In genomic region chr8:87752710-87753109, GRCm38 (mm10) we compare ENCODE assay signal across 10 mouse cellular contexts.
A peak's percentile ranks its signal among the peaks of the same experiment; 100 is the strongest.
DNase-seq lines count a peak whose midpoint lies in the region; ATAC-seq lines count a peak whose summit lies in the region.
"Had no signal": no experiment of that assay in that cellular context is flagged by ENCODE, and none has a peak within 500 bp of the region (broad histone marks: within the 10 kb centered on the region; RNA-seq: fewer than 3 reads in every experiment).

No protein-coding gene starts in this region.

- ATAC-seq in kidney, embryonic 15.5 days (replicated peaks; ENCODE audit: low FRiP score) = 0 out of 2 replicates have a peak, but pooled peaks have one; percentile 52
- ATAC-seq in hindbrain, embryonic 16.5 days = peak; percentile 66
- peak; percentile 51; the same call in 1 of the 2 replicates for ATAC-seq in neural tube, embryonic 12.5 days (ENCODE audit: low FRiP score, low read depth)
- ATAC-seq: CD4-positive, CD25-positive, alpha-beta regulatory T cell, adult 4 months had no signal

- H3K4me2 ChIP-seq in kidney, embryonic 15.5 days = no peak overlapping the region
- H3K4me2 ChIP-seq in hindbrain, embryonic 16.5 days (ENCODE audit: low read length) = no peak overlapping the region
- H3K4me2 ChIP-seq in neural tube, embryonic 12.5 days (replicated peaks) = peak overlapping the region; percentile 4; the same call in 1 of the 2 replicates

- no peak overlapping the region for H3K27ac ChIP-seq in kidney, embryonic 15.5 days
- peak overlapping the region; percentile 48 for H3K27ac ChIP-seq in hindbrain, embryonic 16.5 days (ENCODE audit: low read depth, low read length)
- H3K27ac ChIP-seq in neural tube, embryonic 12.5 days = no peak overlapping the region

- H3K9me3 ChIP-seq in kidney, embryonic 15.5 days (replicated peaks) = no peaks in the 10 kb centered on the region
- no peaks in the 10 kb centered on the region for H3K9me3 ChIP-seq in hindbrain, embryonic 16.5 days (ENCODE audit: control insufficient read depth, low read length)
- no peaks in the 10 kb centered on the region for H3K9me3 ChIP-seq in neural tube, embryonic 12.5 days

- no peak for DNase-seq in kidney, adult 18-20 months
- DNase-seq in adrenal gland, adult 8-10 months = peak; percentile 38
- no peak for DNase-seq in heart, postnatal 4 days
- no peak for DNase-seq in layer of hippocampus, adult 11-12 months (ENCODE audit: low spot score)
- DNase-seq in cerebellum, adult 11 months = no peak
- DNase-seq: gastrocnemius, postnatal 14 days had no signal

- H3K36me3 ChIP-seq in kidney, embryonic 15.5 days = no peaks in the 10 kb centered on the region
- no peaks in the 10 kb centered on the region for H3K36me3 ChIP-seq in hindbrain, embryonic 16.5 days (ENCODE audit: control insufficient read depth, insufficient read depth, low read length)
- no peaks in the 10 kb centered on the region for H3K36me3 ChIP-seq in neural tube, embryonic 12.5 days

- peaks cover 19% of the 10 kb centered on the region for H3K4me1 ChIP-seq in kidney, embryonic 15.5 days
- peaks cover 20% of the 10 kb centered on the region for H3K4me1 ChIP-seq in hindbrain, embryonic 16.5 days (ENCODE audit: control insufficient read depth, insufficient read depth, low read depth, low read length)
- peaks cover 39% of the 10 kb centered on the region for H3K4me1 ChIP-seq in neural tube, embryonic 12.5 days

- H3K9ac ChIP-seq in kidney, embryonic 15.5 days = no peak overlapping the region
- peak overlapping the region; percentile 22; the same call in 1 of the 2 replicates for H3K9ac ChIP-seq in hindbrain, embryonic 16.5 days (ENCODE audit: low read depth, low read length)
- no peak overlapping the region for H3K9ac ChIP-seq in neural tube, embryonic 12.5 days

- WGBS in kidney, embryonic 15.5 days = 39% methylated on average over 13 of the region's 13 CpGs
- 66% methylated on average over 13 of the region's 13 CpGs for WGBS in hindbrain, embryonic 16.5 days
- 23% methylated on average over 13 of the region's 13 CpGs for WGBS in neural tube, embryonic 12.5 days

- H3K4me3 ChIP-seq in kidney, embryonic 15.5 days (replicated peaks) = no peak overlapping the region
- H3K4me3 ChIP-seq in hindbrain, embryonic 16.5 days (ENCODE audit: low read length) = no peak overlapping the region
- no peak overlapping the region for H3K4me3 ChIP-seq in neural tube, embryonic 12.5 days

- H3K27me3 ChIP-seq in kidney, embryonic 15.5 days = no peaks in the 10 kb centered on the region
- H3K27me3 ChIP-seq in hindbrain, embryonic 16.5 days (replicated peaks; ENCODE audit: control insufficient read depth, insufficient read depth, low read length) = no peaks in the 10 kb centered on the region
- no peaks in the 10 kb centered on the region for H3K27me3 ChIP-seq in neural tube, embryonic 12.5 days (replicated peaks)
